Mouse (Mus musculus) spleen, postnatal 36 days (tissue): ENCODE measurements around the gene Zfp184.
"Not testable (repeated sequence)": the region's sequence is repeated elsewhere in the genome, so short reads cannot be mapped to it uniquely, and the experiment has no call there.

Experiments
- DNase-seq, 2 experiments: peaks; one replicate each; pipeline ENCODE4 v3.0.0; 2022; ENCODE audit warnings: low spot score in 2 of 2, mixed read lengths in 1 of 2

Zfp184 gene

GRCm38 (mm10) chr13:21944926-21945740 lies at the start of gene Zfp184:
Gene Zfp184 (plus strand): TSS chr13:21945094.
- peak; percentile 66 to 73 for DNase-seq

- no peak for DNase-seq
These were observed 48.2 kb upstream of the Zfp184 start for GRCm38 (mm10) chr13:21896549-21897244.

GRCm38 (mm10) chr13:21897245-21897634 lies 47.7 kb upstream of the Zfp184 start:
- DNase-seq, result no peak

GRCm38 (mm10) chr13:21900870-21901565 lies 43.9 kb upstream of the Zfp184 start:
- not testable (repeated sequence) for DNase-seq

- DNase-seq, result no peak
These were observed 41.4 kb upstream of the Zfp184 start for GRCm38 (mm10) chr13:21903500-21903899.

GRCm38 (mm10) chr13:21904090-21904489 lies 40.8 kb upstream of the Zfp184 start:
- DNase-seq, result not testable (repeated sequence)

GRCm38 (mm10) chr13:21906301-21906700 lies 38.6 kb upstream of the Zfp184 start:
- no peak for DNase-seq

- no peak for DNase-seq
These were observed 37.7 kb upstream of the Zfp184 start for GRCm38 (mm10) chr13:21906946-21907806.

- not testable (repeated sequence) for DNase-seq
These were observed 37.1 kb upstream of the Zfp184 start for GRCm38 (mm10) chr13:21907807-21908155.

GRCm38 (mm10) chr13:21910735-21911134 lies 34.2 kb upstream of the Zfp184 start:
- DNase-seq, result no peak

- DNase-seq, result peak in 1 of 2 experiments; percentile 3
These were observed 33.7 kb upstream of the Zfp184 start for GRCm38 (mm10) chr13:21911147-21911546.

GRCm38 (mm10) chr13:21913854-21914253 lies 31.0 kb upstream of the Zfp184 start:
- DNase-seq, result no peak

- peak; percentile 30 to 36 for DNase-seq
These were observed 30.3 kb upstream of the Zfp184 start for GRCm38 (mm10) chr13:21914599-21914998.

GRCm38 (mm10) chr13:21915487-21915886 lies 29.4 kb upstream of the Zfp184 start:
- DNase-seq, result no peak

- no peak for DNase-seq
These were observed 28.8 kb upstream of the Zfp184 start for GRCm38 (mm10) chr13:21916056-21916455.

GRCm38 (mm10) chr13:21917040-21917439 lies 27.9 kb upstream of the Zfp184 start:
- peak; percentile 17 to 28 for DNase-seq

GRCm38 (mm10) chr13:21917480-21917879 lies 27.4 kb upstream of the Zfp184 start:
- no peak for DNase-seq

- DNase-seq, result no peak
These were observed 26.9 kb upstream of the Zfp184 start for GRCm38 (mm10) chr13:21917992-21918391.

- peak; percentile 53 to 62 for DNase-seq
These were observed 26.1 kb upstream of the Zfp184 start for GRCm38 (mm10) chr13:21918570-21919419.

GRCm38 (mm10) chr13:21919836-21920431 lies 25.0 kb upstream of the Zfp184 start:
- DNase-seq, result no peak
